Mouse (Mus musculus) embryonic facial prominence, embryonic 10.5 days (tissue): ENCODE measurements at regions not wholly inside any gene's neighbourhood (a gene's known extent, or its start where the extent isn't known, plus 50 kb on each side); places are given as distances from the start of the nearest gene placed in this dataset.

Experiments
- DNase-seq: peaks from one replicate; pipeline ENCODE4 v3.0.0-alpha.2; 2017; ENCODE audit warnings: low spot score
- H3K27ac ChIP-seq: fragments of 300-500 bp; sonication (generic); replicated peaks from 2 replicates; pipeline ENCODE4 v1.5.1; 2016; ENCODE audit warnings: mild to moderate bottlenecking
- H3K27me3 ChIP-seq: fragments of 300-500 bp; sonication (generic); replicated peaks from 2 replicates; pipeline ENCODE4 v1.6.1; 2016; ENCODE audit warnings: low read depth, mild to moderate bottlenecking; ENCODE audit not compliant: poor library complexity, severe bottlenecking
- H3K36me3 ChIP-seq: fragments of 300-500 bp; sonication (generic); replicated peaks from 2 replicates; pipeline ENCODE4 v1.6.1; 2016; ENCODE audit warnings: mild to moderate bottlenecking, moderate library complexity
- H3K4me1 ChIP-seq: fragments of 300-500 bp; sonication (generic); 2 replicates; pipeline ENCODE4 v1.6.1; 2016
- H3K4me3 ChIP-seq: fragments of 300-500 bp; sonication (generic); 2 replicates; pipeline ENCODE4 v1.5.1; 2016; ENCODE audit warnings: mild to moderate bottlenecking, moderate library complexity
- H3K9me3 ChIP-seq: fragments of 300-500 bp; sonication (generic); 2 replicates; pipeline ENCODE4 v1.6.1; 2016; ENCODE audit warnings: mild to moderate bottlenecking
- WGBS: fragments of 180-500 bp; shearing (Covaris S2); methylation state at CpG from one replicate; pipeline ENCODE4 v1.1.7; 2016; 5-methylcytosine and 5-hydroxymethylcytosine counted together

GRCm38 (mm10) chr9:115611713-115612112 lies 297.5 kb upstream of the Gadl1 start:
- no peak overlapping the region for H3K4me3 ChIP-seq
- no peaks in the 10 kb centered on the region for H3K36me3 ChIP-seq
- H3K27ac ChIP-seq = no peak overlapping the region
- H3K9me3 ChIP-seq = no peaks in the 10 kb centered on the region
- 89% methylated on average over 5 of the region's 5 CpGs for WGBS
- no peaks in the 10 kb centered on the region for H3K27me3 ChIP-seq
- peaks cover 3% of the 10 kb centered on the region; the same call in 1 of the 2 replicates for H3K4me1 ChIP-seq
- no peak for DNase-seq

- H3K4me3 ChIP-seq = no peak overlapping the region
- no peaks in the 10 kb centered on the region for H3K36me3 ChIP-seq
- no peak overlapping the region for H3K27ac ChIP-seq
- DNase-seq = no peak
- no peaks in the 10 kb centered on the region for H3K9me3 ChIP-seq
- H3K4me1 ChIP-seq = peaks cover 3% of the 10 kb centered on the region; the same call in 1 of the 2 replicates
- 77% methylated on average over 6 of the region's 6 CpGs for WGBS
- H3K27me3 ChIP-seq = no peaks in the 10 kb centered on the region
Measured at GRCm38 (mm10) chr9:115612908-115613307, 296.3 kb upstream of the Gadl1 start.

GRCm38 (mm10) chr9:115614007-115614406 lies 295.2 kb upstream of the Gadl1 start:
- no peak for DNase-seq
- no peak overlapping the region for H3K27ac ChIP-seq
- 78% methylated on average over 2 of the region's 2 CpGs for WGBS

GRCm38 (mm10) chr9:115617909-115618308 lies 291.3 kb upstream of the Gadl1 start:
- no peaks in the 10 kb centered on the region for H3K27me3 ChIP-seq
- 88% methylated on average over 6 of the region's 6 CpGs for WGBS
- H3K4me3 ChIP-seq = no peak overlapping the region
- no peak overlapping the region for H3K27ac ChIP-seq
- H3K9me3 ChIP-seq = no peaks in the 10 kb centered on the region
- DNase-seq = no peak
- peaks cover 8% of the 10 kb centered on the region; the same call in 1 of the 2 replicates for H3K4me1 ChIP-seq
- no peaks in the 10 kb centered on the region for H3K36me3 ChIP-seq

More at GRCm38 (mm10) chr9:115614007-115614406, 295.2 kb upstream of the Gadl1 start:
- Histone ChIP-seq H3K4me1 (peaks cover 8% of the 10 kb centered on the region; the same call in 1 of the 2 replicates), H3K9me3 (no peaks in the 10 kb centered on the region), H3K4me3 (no peak overlapping the region), H3K27me3 (no peaks in the 10 kb centered on the region), H3K36me3 (no peaks in the 10 kb centered on the region)

- no peak overlapping the region for H3K4me3 ChIP-seq
Measured at GRCm38 (mm10) chr9:115623948-115624347, 285.3 kb upstream of the Gadl1 start.

GRCm38 (mm10) chr9:115624721-115625496 lies 284.3 kb upstream of the Gadl1 start:
- Histone ChIP-seq H3K27ac (no peak overlapping the region), H3K36me3 (no peaks in the 10 kb centered on the region), H3K9me3 (no peaks in the 10 kb centered on the region), H3K27me3 (no peaks in the 10 kb centered on the region), H3K4me1 (peaks cover 21% of the 10 kb centered on the region), H3K4me3 (no peak overlapping the region)
- WGBS = 86% methylated on average over 15 of the region's 15 CpGs
- DNase-seq = no peak

More at GRCm38 (mm10) chr9:115623948-115624347, 285.3 kb upstream of the Gadl1 start:
- H3K27me3 ChIP-seq = no peaks in the 10 kb centered on the region
- H3K4me1 ChIP-seq = peaks cover 21% of the 10 kb centered on the region
- peak; percentile 50 for DNase-seq
- H3K27ac ChIP-seq = no peak overlapping the region
- no peaks in the 10 kb centered on the region for H3K36me3 ChIP-seq
- H3K9me3 ChIP-seq = no peaks in the 10 kb centered on the region
- WGBS = 37% methylated on average over 5 of the region's 5 CpGs

GRCm38 (mm10) chr9:115627551-115627950 lies 281.7 kb upstream of the Gadl1 start:
- WGBS = 80% methylated on average over 3 of the region's 3 CpGs
- no peak for DNase-seq
- no peaks in the 10 kb centered on the region for H3K9me3 ChIP-seq
- no peak overlapping the region for H3K4me3 ChIP-seq
- no peak overlapping the region for H3K27ac ChIP-seq
- no peaks in the 10 kb centered on the region for H3K27me3 ChIP-seq
- no peaks in the 10 kb centered on the region for H3K36me3 ChIP-seq
- peaks cover 21% of the 10 kb centered on the region for H3K4me1 ChIP-seq

- H3K36me3 ChIP-seq = no peaks in the 10 kb centered on the region
- WGBS = 89% methylated on average over 6 of the region's 6 CpGs
Measured at GRCm38 (mm10) chr9:115637114-115637513, 272.1 kb upstream of the Gadl1 start.

GRCm38 (mm10) chr9:115640781-115641180 lies 268.5 kb upstream of the Gadl1 start:
- Histone ChIP-seq H3K36me3 (no peaks in the 10 kb centered on the region), H3K4me1 (peaks cover 4% of the 10 kb centered on the region), H3K27ac (no peak overlapping the region), H3K9me3 (no peaks in the 10 kb centered on the region), H3K4me3 (no peak overlapping the region), H3K27me3 (no peaks in the 10 kb centered on the region)
- 80% methylated on average over 2 of the region's 2 CpGs for WGBS
- no peak for DNase-seq

More at GRCm38 (mm10) chr9:115637114-115637513, 272.1 kb upstream of the Gadl1 start:
- DNase-seq = no peak
- Histone ChIP-seq H3K4me3 (no peak overlapping the region), H3K4me1 (peaks cover 14% of the 10 kb centered on the region), H3K27me3 (no peaks in the 10 kb centered on the region), H3K27ac (no peak overlapping the region), H3K9me3 (no peaks in the 10 kb centered on the region)

GRCm38 (mm10) chr9:115642032-115642431 lies 267.2 kb upstream of the Gadl1 start:
- Histone ChIP-seq H3K4me3 (no peak overlapping the region), H3K36me3 (no peaks in the 10 kb centered on the region), H3K27ac (no peak overlapping the region), H3K9me3 (no peaks in the 10 kb centered on the region), H3K4me1 (peaks cover 3% of the 10 kb centered on the region; the same call in 1 of the 2 replicates), H3K27me3 (no peaks in the 10 kb centered on the region)
- WGBS = 67% methylated on average over 4 of the region's 4 CpGs
- DNase-seq = no peak

GRCm38 (mm10) chr9:115644953-115645352 lies 264.3 kb upstream of the Gadl1 start:
- H3K27me3 ChIP-seq = no peaks in the 10 kb centered on the region
- H3K36me3 ChIP-seq = no peaks in the 10 kb centered on the region
- DNase-seq = no peak
- H3K4me1 ChIP-seq = peaks cover 3% of the 10 kb centered on the region; the same call in 1 of the 2 replicates
- H3K27ac ChIP-seq = no peak overlapping the region
- H3K9me3 ChIP-seq = no peaks in the 10 kb centered on the region
- WGBS = 90% methylated on average over 9 of the region's 9 CpGs
- H3K4me3 ChIP-seq = no peak overlapping the region

- Histone ChIP-seq H3K4me3 (no peak overlapping the region), H3K36me3 (no peaks in the 10 kb centered on the region), H3K27ac (no peak overlapping the region), H3K9me3 (no peaks in the 10 kb centered on the region), H3K27me3 (no peaks in the 10 kb centered on the region), H3K4me1 (peaks cover 3% of the 10 kb centered on the region; the same call in 1 of the 2 replicates)
- 58% methylated on average over 7 of the region's 7 CpGs for WGBS
- DNase-seq = no peak
Measured at GRCm38 (mm10) chr9:115646226-115646625, 263.0 kb upstream of the Gadl1 start.

- WGBS = 88% methylated on average over 2 of the region's 2 CpGs
- Histone ChIP-seq H3K4me1 (0 out of 2 replicates have a peak, but pooled peaks cover 1% of the 10 kb centered on the region), H3K27ac (no peak overlapping the region), H3K4me3 (no peak overlapping the region), H3K9me3 (peaks cover 3% of the 10 kb centered on the region; the same call in 1 of the 2 replicates), H3K36me3 (no peaks in the 10 kb centered on the region), H3K27me3 (no peaks in the 10 kb centered on the region)
- DNase-seq = no peak
Measured at GRCm38 (mm10) chr9:115651708-115652107, 257.5 kb upstream of the Gadl1 start.
